In genomic region chr6:91509326-91509725, GRCm38 (mm10) we compare ENCODE assay signal across 7 mouse cellular contexts. TPM values are rescaled to one million over a fixed set of nuclear protein-coding genes. Genes with fewer than 3 reads are reported as not detected.
DNase-seq lines count a peak whose midpoint lies in the region; ATAC-seq and TF ChIP-seq lines count a peak whose summit lies in the region.

No protein-coding gene starts in this region.

- peaks cover 7% of the 10 kb centered on the region for H3K4me1 ChIP-seq in neural tube, embryonic 15.5 days
- H3K4me1 ChIP-seq in lung, postnatal 0 days (ENCODE audit: insufficient read depth, low read depth, low read length), result no peaks in the 10 kb centered on the region
- no peaks in the 10 kb centered on the region for H3K4me1 ChIP-seq in small intestine, adult 2 months (ENCODE audit: control insufficient read depth, insufficient read depth, insufficient read length, low read length)

- no peak for TF ChIP-seq EP300 in lung, postnatal 0 days (IDR thresholded peaks at IDR 0.05)

- TF ChIP-seq CTCF in lung, postnatal 0 days (IDR thresholded peaks at IDR 0.05), result peak; percentile 94
- TF ChIP-seq CTCF in small intestine, adult 2 months (IDR thresholded peaks at IDR 0.05; ENCODE audit: extremely low read depth, insufficient read length, insufficient replicate concordance, low read depth, low read length), result peak; percentile 98

- H3K27me3 ChIP-seq in neural tube, embryonic 15.5 days (replicated peaks), result no peaks in the 10 kb centered on the region
- H3K27me3 ChIP-seq in lung, postnatal 0 days (replicated peaks; ENCODE audit: insufficient read depth, low read length), result no peaks in the 10 kb centered on the region
- no peaks in the 10 kb centered on the region for H3K27me3 ChIP-seq in small intestine, adult 2 months (ENCODE audit: control insufficient read depth, insufficient read depth, low read length)

- no peaks in the 10 kb centered on the region for H3K9me3 ChIP-seq in neural tube, embryonic 15.5 days (replicated peaks)
- H3K9me3 ChIP-seq in lung, postnatal 0 days (ENCODE audit: low read length), result no peaks in the 10 kb centered on the region

- no peak overlapping the region for H3K27ac ChIP-seq in neural tube, embryonic 15.5 days (replicated peaks)
- H3K27ac ChIP-seq in lung, postnatal 0 days (ENCODE audit: low read length), result no peak overlapping the region
- no peak overlapping the region for H3K27ac ChIP-seq in small intestine, adult 2 months (ENCODE audit: insufficient read depth, low read depth, low read length)

- no peak overlapping the region for H3K9ac ChIP-seq in neural tube, embryonic 15.5 days (replicated peaks)
- no peak overlapping the region for H3K9ac ChIP-seq in lung, postnatal 0 days (replicated peaks; ENCODE audit: low read depth)

- no peak for ATAC-seq in neural tube, embryonic 15.5 days (ENCODE audit: low FRiP score)
- ATAC-seq in lung, postnatal 0 days, result peak; percentile 62

- no peak overlapping the region for H3K4me2 ChIP-seq in neural tube, embryonic 15.5 days
- H3K4me2 ChIP-seq in lung, postnatal 0 days (replicated peaks; ENCODE audit: low read depth, low read length), result no peak overlapping the region

- DNase-seq in neural tube, embryonic 10.5 days (ENCODE audit: extremely low spot score, low spot score), result peak; percentile 65
- peak; percentile 84 to 86 for DNase-seq in adrenal gland, adult 18-20 months (ENCODE audit: low spot score in 2 of 2)
- DNase-seq in embryo, embryonic 10 days (ENCODE audit: low spot score), result peak; percentile 76
- DNase-seq in induced T-regulatory cell, adult 2 months (ENCODE audit: low read depth), result peak; percentile 82
- DNase-seq in lung, postnatal 0 days (ENCODE audit: low spot score), result peak; percentile 70

- WGBS in neural tube, embryonic 15.5 days, result 44% methylated on average over 7 of the region's 7 CpGs
- WGBS in lung, postnatal 0 days, result 47% methylated on average over 7 of the region's 7 CpGs
- 45% methylated on average over 7 of the region's 7 CpGs for WGBS in small intestine, adult 2 months

- TF ChIP-seq POLR2A in small intestine, adult 2 months (IDR thresholded peaks at IDR 0.05; ENCODE audit: low read depth, low read length), result no peak

- no peak overlapping the region for H3K4me3 ChIP-seq in neural tube, embryonic 15.5 days (replicated peaks)
- no peak overlapping the region for H3K4me3 ChIP-seq in lung, postnatal 0 days (ENCODE audit: low read depth, low read length)
- no peak overlapping the region for H3K4me3 ChIP-seq in small intestine, adult 2 months (ENCODE audit: low read depth, low read length)

- peaks cover 42% of the 10 kb centered on the region for H3K36me3 ChIP-seq in neural tube, embryonic 15.5 days
- H3K36me3 ChIP-seq in lung, postnatal 0 days (ENCODE audit: insufficient read depth, low read length), result peaks cover 41% of the 10 kb centered on the region
- H3K36me3 ChIP-seq in small intestine, adult 2 months (ENCODE audit: control insufficient read depth, insufficient read depth, low read length), result peaks cover 28% of the 10 kb centered on the region

RNA-seq across cellular contexts. Expression of gene Xpc, which starts 6.4 kb away (rescaled TPM):
- 16.5 and 17.4 TPM in 2 replicates for polyA plus RNA-seq in neural tube, embryonic 15.5 days (2015; fragmentation: Nextera tagmentation; extraction: Ambion mirVana)
- total RNA-seq in adrenal gland, adult 18-20 months (2021), result 10 to 100 TPM; 13.1 to 16.5 TPM
- polyA plus RNA-seq in lung, postnatal 0 days (2015; fragmentation: Nextera tagmentation; extraction: Ambion mirVana), result 18.5 and 18.6 TPM in 2 replicates
- 1.7 and 4.2 TPM in 2 replicates for polyA plus RNA-seq in small intestine, adult 2 months (2012; rRNA removed)

RNA-seq across cellular contexts. Expression of gene Lsm3, which starts 6.4 kb away (rescaled TPM):
- 147 and 168 TPM in 2 replicates for polyA plus RNA-seq in neural tube, embryonic 15.5 days (2015; fragmentation: Nextera tagmentation; extraction: Ambion mirVana)
- total RNA-seq in adrenal gland, adult 18-20 months (2021), result 10 to 100 TPM; 36.4 to 40.5 TPM
- polyA plus RNA-seq in lung, postnatal 0 days (2015; fragmentation: Nextera tagmentation; extraction: Ambion mirVana), result 94.1 and 101 TPM in 2 replicates
- polyA plus RNA-seq in small intestine, adult 2 months (2012; rRNA removed), result 7.7 and 12.5 TPM in 2 replicates

RNA-seq across cellular contexts. Expression of gene Tmem43, which starts 35.8 kb away (rescaled TPM):
- polyA plus RNA-seq in neural tube, embryonic 15.5 days (2015; fragmentation: Nextera tagmentation; extraction: Ambion mirVana), result 41.8 and 42.9 TPM in 2 replicates
- total RNA-seq in adrenal gland, adult 18-20 months (2021), result 10 to 100 TPM; 45.9 to 55.6 TPM
- 59.3 and 69.4 TPM in 2 replicates for polyA plus RNA-seq in lung, postnatal 0 days (2015; fragmentation: Nextera tagmentation; extraction: Ambion mirVana)
- 12.6 and 38.8 TPM in 2 replicates for polyA plus RNA-seq in small intestine, adult 2 months (2012; rRNA removed)

RNA-seq across cellular contexts. Expression of gene Chchd4, which starts 36.0 kb away (rescaled TPM):
- polyA plus RNA-seq in neural tube, embryonic 15.5 days (2015; fragmentation: Nextera tagmentation; extraction: Ambion mirVana), result 40.0 and 40.3 TPM in 2 replicates
- total RNA-seq in adrenal gland, adult 18-20 months (2021), result 10 to 100 TPM; 19.5 to 21.5 TPM
- polyA plus RNA-seq in lung, postnatal 0 days (2015; fragmentation: Nextera tagmentation; extraction: Ambion mirVana), result 16.3 and 16.5 TPM in 2 replicates
- polyA plus RNA-seq in small intestine, adult 2 months (2012; rRNA removed), result 4.3 and 6.2 TPM in 2 replicates
